Mouse (Mus musculus): ENCODE results near the gene Higd1b. TPM values are rescaled to one million over a fixed set of nuclear protein-coding genes. Genes with fewer than 3 reads are reported as not detected.

Higd1b gene
- polyA plus RNA-seq, 1 experiment, result not detected

GRCm38 (mm10) chr11:102834219-102834618, 1.4 kb upstream of the Higd1b start:
- Histone ChIP-seq H3K27me3 (ENCODE audit: control insufficient read depth, insufficient read depth, low read length, poor library complexity, severe bottlenecking) (no peaks in the 10 kb centered on the region), H3K4me3 (ENCODE audit: low read depth, low read length) (no peak overlapping the region), H3K9ac (ENCODE audit: low read depth, poor library complexity, severe bottlenecking) (no peak overlapping the region), H3K36me3 (ENCODE audit: control insufficient read depth, insufficient read depth, low read length, poor library complexity, severe bottlenecking) (peaks cover 25% of the 10 kb centered on the region), H3K27ac (ENCODE audit: insufficient read depth, low read length) (no peak overlapping the region), H3K4me1 (ENCODE audit: control insufficient read depth, insufficient read depth, low read length) (no peaks in the 10 kb centered on the region), H3K9me3 (replicated peaks; ENCODE audit: control insufficient read depth, insufficient read depth, low read length, poor library complexity, severe bottlenecking) (no peaks in the 10 kb centered on the region)
- TF ChIP-seq CTCF (IDR thresholded peaks at IDR 0.05; ENCODE audit: low read depth, low read length) (no peak), EP300 (IDR thresholded peaks at IDR 0.05; ENCODE audit: insufficient read depth, low read depth, low read length) (no peak), POLR2A (IDR thresholded peaks at IDR 0.05; ENCODE audit: insufficient read depth, low read length) (no peak)

- TF ChIP-seq CTCF (IDR thresholded peaks at IDR 0.05; ENCODE audit: low read depth, low read length), result no peak
- TF ChIP-seq POLR2A (IDR thresholded peaks at IDR 0.05; ENCODE audit: insufficient read depth, low read length), result no peak
- TF ChIP-seq EP300 (IDR thresholded peaks at IDR 0.05; ENCODE audit: insufficient read depth, low read depth, low read length), result no peak
- Histone ChIP-seq H3K9ac (ENCODE audit: low read depth, poor library complexity, severe bottlenecking) (no peak overlapping the region), H3K27me3 (ENCODE audit: control insufficient read depth, insufficient read depth, low read length, poor library complexity, severe bottlenecking) (no peaks in the 10 kb centered on the region), H3K4me1 (ENCODE audit: control insufficient read depth, insufficient read depth, low read length) (no peaks in the 10 kb centered on the region), H3K9me3 (replicated peaks; ENCODE audit: control insufficient read depth, insufficient read depth, low read length, poor library complexity, severe bottlenecking) (no peaks in the 10 kb centered on the region), H3K4me3 (ENCODE audit: low read depth, low read length) (no peak overlapping the region), H3K27ac (ENCODE audit: insufficient read depth, low read length) (no peak overlapping the region), H3K36me3 (ENCODE audit: control insufficient read depth, insufficient read depth, low read length, poor library complexity, severe bottlenecking) (peaks cover 41% of the 10 kb centered on the region)
Measured at GRCm38 (mm10) chr11:102836146-102836545, 497 bp downstream of the Higd1b start.

GRCm38 (mm10) chr11:102837385-102837784, 1.7 kb downstream of the Higd1b start:
- no peak for TF ChIP-seq EP300 (IDR thresholded peaks at IDR 0.05; ENCODE audit: insufficient read depth, low read depth, low read length)
- no peak for TF ChIP-seq POLR2A (IDR thresholded peaks at IDR 0.05; ENCODE audit: insufficient read depth, low read length)
- TF ChIP-seq CTCF (IDR thresholded peaks at IDR 0.05; ENCODE audit: low read depth, low read length), result no peak
- peaks cover 51% of the 10 kb centered on the region for H3K36me3 ChIP-seq (ENCODE audit: control insufficient read depth, insufficient read depth, low read length, poor library complexity, severe bottlenecking)
- no peaks in the 10 kb centered on the region for H3K9me3 ChIP-seq (replicated peaks; ENCODE audit: control insufficient read depth, insufficient read depth, low read length, poor library complexity, severe bottlenecking)

GRCm38 (mm10) chr11:102838126-102838525, 2.5 kb downstream of the Higd1b start:
- no peaks in the 10 kb centered on the region for H3K27me3 ChIP-seq (ENCODE audit: control insufficient read depth, insufficient read depth, low read length, poor library complexity, severe bottlenecking)
- no peaks in the 10 kb centered on the region for H3K9me3 ChIP-seq (replicated peaks; ENCODE audit: control insufficient read depth, insufficient read depth, low read length, poor library complexity, severe bottlenecking)
- no peaks in the 10 kb centered on the region for H3K4me1 ChIP-seq (ENCODE audit: control insufficient read depth, insufficient read depth, low read length)
- no peak overlapping the region for H3K4me3 ChIP-seq (ENCODE audit: low read depth, low read length)
- TF ChIP-seq CTCF (IDR thresholded peaks at IDR 0.05; ENCODE audit: low read depth, low read length) (no peak), POLR2A (IDR thresholded peaks at IDR 0.05; ENCODE audit: insufficient read depth, low read length) (no peak), EP300 (IDR thresholded peaks at IDR 0.05; ENCODE audit: insufficient read depth, low read depth, low read length) (no peak)
- H3K36me3 ChIP-seq (ENCODE audit: control insufficient read depth, insufficient read depth, low read length, poor library complexity, severe bottlenecking), result peaks cover 59% of the 10 kb centered on the region
- no peak overlapping the region for H3K27ac ChIP-seq (ENCODE audit: insufficient read depth, low read length)
- H3K9ac ChIP-seq (ENCODE audit: low read depth, poor library complexity, severe bottlenecking), result no peak overlapping the region

More at GRCm38 (mm10) chr11:102837385-102837784, 1.7 kb downstream of the Higd1b start:
- Histone ChIP-seq H3K4me3 (ENCODE audit: low read depth, low read length) (no peak overlapping the region), H3K4me1 (ENCODE audit: control insufficient read depth, insufficient read depth, low read length) (no peaks in the 10 kb centered on the region), H3K27me3 (ENCODE audit: control insufficient read depth, insufficient read depth, low read length, poor library complexity, severe bottlenecking) (no peaks in the 10 kb centered on the region), H3K27ac (ENCODE audit: insufficient read depth, low read length) (no peak overlapping the region), H3K9ac (ENCODE audit: low read depth, poor library complexity, severe bottlenecking) (no peak overlapping the region)

GRCm38 (mm10) chr11:102838616-102839150, 3.0 kb downstream of the Higd1b start:
- no peaks in the 10 kb centered on the region for H3K9me3 ChIP-seq (replicated peaks; ENCODE audit: control insufficient read depth, insufficient read depth, low read length, poor library complexity, severe bottlenecking)
- no peak for TF ChIP-seq POLR2A (IDR thresholded peaks at IDR 0.05; ENCODE audit: insufficient read depth, low read length)
- no peak for TF ChIP-seq EP300 (IDR thresholded peaks at IDR 0.05; ENCODE audit: insufficient read depth, low read depth, low read length)
- no peak for TF ChIP-seq CTCF (IDR thresholded peaks at IDR 0.05; ENCODE audit: low read depth, low read length)
- H3K4me1 ChIP-seq (ENCODE audit: control insufficient read depth, insufficient read depth, low read length), result no peaks in the 10 kb centered on the region
- peaks cover 64% of the 10 kb centered on the region for H3K36me3 ChIP-seq (ENCODE audit: control insufficient read depth, insufficient read depth, low read length, poor library complexity, severe bottlenecking)
- no peaks in the 10 kb centered on the region for H3K27me3 ChIP-seq (ENCODE audit: control insufficient read depth, insufficient read depth, low read length, poor library complexity, severe bottlenecking)
- H3K27ac ChIP-seq (ENCODE audit: insufficient read depth, low read length), result no peak overlapping the region
- no peak overlapping the region for H3K9ac ChIP-seq (ENCODE audit: low read depth, poor library complexity, severe bottlenecking)
- no peak overlapping the region for H3K4me3 ChIP-seq (ENCODE audit: low read depth, low read length)

GRCm38 (mm10) chr11:102845926-102846325, 10.3 kb downstream of the Higd1b start:
- H3K9ac ChIP-seq (ENCODE audit: low read depth, poor library complexity, severe bottlenecking), result no peak overlapping the region
- H3K27ac ChIP-seq (ENCODE audit: insufficient read depth, low read length), result no peak overlapping the region
- no peaks in the 10 kb centered on the region for H3K9me3 ChIP-seq (replicated peaks; ENCODE audit: control insufficient read depth, insufficient read depth, low read length, poor library complexity, severe bottlenecking)
- H3K27me3 ChIP-seq (ENCODE audit: control insufficient read depth, insufficient read depth, low read length, poor library complexity, severe bottlenecking), result no peaks in the 10 kb centered on the region
- H3K36me3 ChIP-seq (ENCODE audit: control insufficient read depth, insufficient read depth, low read length, poor library complexity, severe bottlenecking), result peaks cover 81% of the 10 kb centered on the region
- H3K4me3 ChIP-seq (ENCODE audit: low read depth, low read length), result no peak overlapping the region
- TF ChIP-seq CTCF (IDR thresholded peaks at IDR 0.05; ENCODE audit: low read depth, low read length), result no peak
- no peak for TF ChIP-seq EP300 (IDR thresholded peaks at IDR 0.05; ENCODE audit: insufficient read depth, low read depth, low read length)
- no peak for TF ChIP-seq POLR2A (IDR thresholded peaks at IDR 0.05; ENCODE audit: insufficient read depth, low read length)
- H3K4me1 ChIP-seq (ENCODE audit: control insufficient read depth, insufficient read depth, low read length), result no peaks in the 10 kb centered on the region
